Mouse (Mus musculus) spleen, adult 2 months (tissue): ENCODE data around the gene Cars2.

ENCODE experiments used
- CTCF ChIP-seq: fragments of 200-500 bp; IDR thresholded peaks from 2 replicates; pipeline ENCODE4 v1.5.1; 2011; ENCODE audit warnings: mild to moderate bottlenecking, inconsistent platforms; ENCODE audit not compliant: insufficient read depth, insufficient read length, insufficient replicate concordance; ENCODE audit errors: extremely low read depth
- POLR2A ChIP-seq: fragments of 200-500 bp; IDR thresholded peaks from 2 replicates; pipeline ENCODE4 v1.6.1; 2011; ENCODE audit warnings: low read depth, low read length, inconsistent platforms

- no peak for TF ChIP-seq CTCF
- TF ChIP-seq POLR2A = no peak
These were observed 33.1 kb downstream of the Cars2 start for GRCm38 (mm10) chr8:11517366-11518055.
